Mouse (Mus musculus): Measurements from ENCODE around the gene AW822073. TPM values are rescaled to one million over a fixed set of nuclear protein-coding genes. Genes with fewer than 3 reads are reported as not detected.

The AW822073 gene
- polyA plus RNA-seq, 1 experiment from 2014 or later: not detected

GRCm38 (mm10) chr10:58214934-58215333, 9.8 kb downstream of the AW822073 start:
- H3K4me2 ChIP-seq: no peak overlapping the region
- no peaks in the 10 kb centered on the region for H3K4me1 ChIP-seq
- ATAC-seq: no peak
- no peaks in the 10 kb centered on the region for H3K27me3 ChIP-seq (replicated peaks)
- H3K4me3 ChIP-seq: no peak overlapping the region
- WGBS (ENCODE audit: insufficient replicate concordance): 53% methylated on average over 5 of the region's 5 CpGs
- no peaks in the 10 kb centered on the region for H3K36me3 ChIP-seq
- no peak overlapping the region for H3K9ac ChIP-seq
- no peak overlapping the region for H3K27ac ChIP-seq
- 0 out of 2 replicates have a peak, but pooled peaks cover 3% of the 10 kb centered on the region for H3K9me3 ChIP-seq (replicated peaks)

GRCm38 (mm10) chr10:58214497-58214896, 10.2 kb downstream of the AW822073 start:
- no peak for ATAC-seq
- no peak overlapping the region for H3K4me3 ChIP-seq
- H3K27ac ChIP-seq: no peak overlapping the region
- H3K36me3 ChIP-seq: no peaks in the 10 kb centered on the region
- no peak overlapping the region for H3K4me2 ChIP-seq
- no peaks in the 10 kb centered on the region for H3K27me3 ChIP-seq (replicated peaks)
- 0 out of 2 replicates have a peak, but pooled peaks cover 3% of the 10 kb centered on the region for H3K9me3 ChIP-seq (replicated peaks)
- H3K4me1 ChIP-seq: no peaks in the 10 kb centered on the region
- H3K9ac ChIP-seq: no peak overlapping the region

- no peak; the same call in 1 of the 2 replicates for ATAC-seq
Measured at GRCm38 (mm10) chr10:58212230-58212629, 12.5 kb downstream of the AW822073 start.

GRCm38 (mm10) chr10:58211213-58211612, 13.5 kb downstream of the AW822073 start:
- no peaks in the 10 kb centered on the region for H3K4me1 ChIP-seq
- no peak overlapping the region for H3K4me3 ChIP-seq
- ATAC-seq: no peak
- no peak overlapping the region for H3K27ac ChIP-seq
- no peak overlapping the region for H3K4me2 ChIP-seq
- H3K36me3 ChIP-seq: no peaks in the 10 kb centered on the region
- WGBS (ENCODE audit: insufficient replicate concordance): 74% methylated on average over 2 of the region's 2 CpGs
- no peaks in the 10 kb centered on the region for H3K27me3 ChIP-seq (replicated peaks)
- no peak overlapping the region for H3K9ac ChIP-seq
- 0 out of 2 replicates have a peak, but pooled peaks cover 3% of the 10 kb centered on the region for H3K9me3 ChIP-seq (replicated peaks)

More at GRCm38 (mm10) chr10:58212230-58212629, 12.5 kb downstream of the AW822073 start:
- Histone ChIP-seq H3K4me3 (no peak overlapping the region), H3K27ac (no peak overlapping the region), H3K9me3 (replicated peaks) (0 out of 2 replicates have a peak, but pooled peaks cover 3% of the 10 kb centered on the region), H3K4me1 (no peaks in the 10 kb centered on the region), H3K9ac (no peak overlapping the region), H3K27me3 (replicated peaks) (no peaks in the 10 kb centered on the region), H3K36me3 (no peaks in the 10 kb centered on the region), H3K4me2 (no peak overlapping the region)
- WGBS (ENCODE audit: insufficient replicate concordance): 56% methylated on average over 7 of the region's 7 CpGs

- no peak overlapping the region for H3K4me2 ChIP-seq
- 32% methylated on average over 1 of the region's 1 CpGs for WGBS (ENCODE audit: insufficient replicate concordance)
- no peaks in the 10 kb centered on the region for H3K36me3 ChIP-seq
- no peak for ATAC-seq
- no peak overlapping the region for H3K27ac ChIP-seq
- H3K27me3 ChIP-seq (replicated peaks): no peaks in the 10 kb centered on the region
- no peaks in the 10 kb centered on the region for H3K4me1 ChIP-seq
- peaks cover 3% of the 10 kb centered on the region; the same call in 1 of the 2 replicates for H3K9me3 ChIP-seq (replicated peaks)
- H3K9ac ChIP-seq: no peak overlapping the region
- no peak overlapping the region for H3K4me3 ChIP-seq
Measured at GRCm38 (mm10) chr10:58210514-58210913, 14.2 kb downstream of the AW822073 start.

GRCm38 (mm10) chr10:58209710-58210467, 14.8 kb downstream of the AW822073 start:
- no peaks in the 10 kb centered on the region for H3K4me1 ChIP-seq
- peaks cover 3% of the 10 kb centered on the region; the same call in 1 of the 2 replicates for H3K9me3 ChIP-seq (replicated peaks)
- H3K27me3 ChIP-seq (replicated peaks): no peaks in the 10 kb centered on the region
- no peak for ATAC-seq
- no peak overlapping the region for H3K9ac ChIP-seq
- no peaks in the 10 kb centered on the region for H3K36me3 ChIP-seq
- H3K27ac ChIP-seq: no peak overlapping the region
- 47% methylated on average over 2 of the region's 2 CpGs for WGBS (ENCODE audit: insufficient replicate concordance)
- no peak overlapping the region for H3K4me2 ChIP-seq
- no peak overlapping the region for H3K4me3 ChIP-seq

- H3K9ac ChIP-seq: no peak overlapping the region
- no peak overlapping the region for H3K4me2 ChIP-seq
- H3K4me1 ChIP-seq: no peaks in the 10 kb centered on the region
- no peaks in the 10 kb centered on the region; the same call in 1 of the 2 replicates for H3K9me3 ChIP-seq (replicated peaks)
- H3K27me3 ChIP-seq (replicated peaks): no peaks in the 10 kb centered on the region
- no peak overlapping the region for H3K27ac ChIP-seq
- 63% methylated on average over 4 of the region's 4 CpGs for WGBS (ENCODE audit: insufficient replicate concordance)
- ATAC-seq: no peak
- H3K4me3 ChIP-seq: no peak overlapping the region
- H3K36me3 ChIP-seq: no peaks in the 10 kb centered on the region
Measured at GRCm38 (mm10) chr10:58206639-58207404, 17.9 kb downstream of the AW822073 start.

GRCm38 (mm10) chr10:58205986-58206385, 18.7 kb downstream of the AW822073 start:
- no peak overlapping the region for H3K9ac ChIP-seq
- WGBS (ENCODE audit: insufficient replicate concordance): 22% methylated on average over 1 of the region's 1 CpGs
- H3K36me3 ChIP-seq: no peaks in the 10 kb centered on the region
- no peak overlapping the region for H3K4me3 ChIP-seq
- no peaks in the 10 kb centered on the region; the same call in 1 of the 2 replicates for H3K9me3 ChIP-seq (replicated peaks)
- no peak overlapping the region for H3K27ac ChIP-seq
- no peaks in the 10 kb centered on the region for H3K27me3 ChIP-seq (replicated peaks)
- no peaks in the 10 kb centered on the region for H3K4me1 ChIP-seq
- 0 out of 2 replicates have a peak, but pooled peaks have one; percentile 24 for ATAC-seq
- H3K4me2 ChIP-seq: no peak overlapping the region

Other genes starting within 250 kb of the AW822073 start
- gene Duxf3, start 7.7 kb upstream of the AW822073 start, polyA plus RNA-seq (2016; fragmentation: Nextera tagmentation; extraction: Ambion mirVana): not detected in 2 replicates
- not detected in 2 replicates for gene Gm4981, start 11.8 kb upstream of the AW822073 start, polyA plus RNA-seq (2016; fragmentation: Nextera tagmentation; extraction: Ambion mirVana)
- 30.2 and 33.6 TPM in 2 replicates for gene Gcc2, start 30.6 kb upstream of the AW822073 start, polyA plus RNA-seq (2016; fragmentation: Nextera tagmentation; extraction: Ambion mirVana)
- 112 and 121 TPM in 2 replicates for gene Lims1, start 98.5 kb upstream of the AW822073 start, polyA plus RNA-seq (2016; fragmentation: Nextera tagmentation; extraction: Ambion mirVana)
- gene Ranbp2, start 222.0 kb upstream of the AW822073 start, polyA plus RNA-seq (2016; fragmentation: Nextera tagmentation; extraction: Ambion mirVana): 32.1 and 33.2 TPM in 2 replicates